Mouse (Mus musculus): ENCODE results near the gene Pgbd5.

Pgbd5 gene

GRCm38 (mm10) chr8:124391191-124391590, 48.3 kb downstream of the Pgbd5 start:
- no peak for DNase-seq (ENCODE audit: low spot score)

- DNase-seq (ENCODE audit: low spot score) = no peak
Measured at GRCm38 (mm10) chr8:124389495-124389894, 50.0 kb downstream of the Pgbd5 start.

- DNase-seq (ENCODE audit: low spot score) = no peak
Measured at GRCm38 (mm10) chr8:124386225-124386899, 53.1 kb downstream of the Pgbd5 start.

- no peak for DNase-seq (ENCODE audit: low spot score)
Measured at GRCm38 (mm10) chr8:124384336-124384735, 55.1 kb downstream of the Pgbd5 start.

- no peak for DNase-seq (ENCODE audit: low spot score)
Measured at GRCm38 (mm10) chr8:124382235-124382634, 57.2 kb downstream of the Pgbd5 start.

- no peak for DNase-seq (ENCODE audit: low spot score)
Measured at GRCm38 (mm10) chr8:124379289-124379688, 60.2 kb downstream of the Pgbd5 start.

GRCm38 (mm10) chr8:124376406-124376805, 63.1 kb downstream of the Pgbd5 start:
- no peak for DNase-seq (ENCODE audit: low spot score)

- DNase-seq (ENCODE audit: low spot score) = no peak
Measured at GRCm38 (mm10) chr8:124375727-124376126, 63.7 kb downstream of the Pgbd5 start.

GRCm38 (mm10) chr8:124375168-124375567, 64.3 kb downstream of the Pgbd5 start:
- no peak for DNase-seq (ENCODE audit: low spot score)

- DNase-seq (ENCODE audit: low spot score) = no peak
Measured at GRCm38 (mm10) chr8:124373753-124374152, 65.7 kb downstream of the Pgbd5 start.

GRCm38 (mm10) chr8:124371410-124372123, 67.9 kb downstream of the Pgbd5 start:
- no peak for DNase-seq (ENCODE audit: low spot score)

GRCm38 (mm10) chr8:124370422-124371183, 68.9 kb downstream of the Pgbd5 start:
- DNase-seq (ENCODE audit: low spot score) = no peak

- peak; percentile 29 for DNase-seq (ENCODE audit: low spot score)
Measured at GRCm38 (mm10) chr8:124368213-124368612, 71.2 kb downstream of the Pgbd5 start.

- no peak for DNase-seq (ENCODE audit: low spot score)
Measured at GRCm38 (mm10) chr8:124363337-124363736, 76.1 kb downstream of the Pgbd5 start.

GRCm38 (mm10) chr8:124362589-124362988, 76.9 kb downstream of the Pgbd5 start:
- no peak for DNase-seq (ENCODE audit: low spot score)

- DNase-seq (ENCODE audit: low spot score) = no peak
Measured at GRCm38 (mm10) chr8:124361773-124362427, 77.6 kb downstream of the Pgbd5 start.

GRCm38 (mm10) chr8:124360911-124361310, 78.5 kb downstream of the Pgbd5 start:
- DNase-seq (ENCODE audit: low spot score) = no peak

- no peak for DNase-seq (ENCODE audit: low spot score)
Measured at GRCm38 (mm10) chr8:124351636-124352035, 87.8 kb downstream of the Pgbd5 start.

- peak; percentile 61 for DNase-seq (ENCODE audit: low spot score)
Measured at GRCm38 (mm10) chr8:124349663-124350062, 89.8 kb downstream of the Pgbd5 start.

GRCm38 (mm10) chr8:124348087-124348486, 91.4 kb downstream of the Pgbd5 start:
- DNase-seq (ENCODE audit: low spot score) = no peak

GRCm38 (mm10) chr8:124346852-124347523, 92.5 kb downstream of the Pgbd5 start:
- DNase-seq (ENCODE audit: low spot score) = peak; percentile 45

GRCm38 (mm10) chr8:124345098-124345497, 94.4 kb downstream of the Pgbd5 start:
- no peak for DNase-seq (ENCODE audit: low spot score)

Data from spleen, adult 12 weeks (tissue).